Mouse (Mus musculus): ENCODE results near the gene Ugcg. TPM values are rescaled to one million over a fixed set of nuclear protein-coding genes. Genes with fewer than 3 reads are reported as not detected.

Ugcg gene
- polyA plus RNA-seq, 1 experiment, result 62.0 TPM

- Histone ChIP-seq H3K4me3 (replicated peaks; ENCODE audit: insufficient read depth, low read depth, low read length) (no peak overlapping the region), H3K4me1 (ENCODE audit: control insufficient read depth, insufficient read depth, low read length) (no peaks in the 10 kb centered on the region), H3K27me3 (ENCODE audit: control insufficient read depth, insufficient read depth, low read length) (no peaks in the 10 kb centered on the region), H3K27ac (ENCODE audit: insufficient read depth, low read length) (no peak overlapping the region)
- TF ChIP-seq CTCF (IDR thresholded peaks at IDR 0.05; ENCODE audit: borderline replicate concordance, insufficient read depth, low read depth, low read length) (no peak), POLR2A (IDR thresholded peaks at IDR 0.05; ENCODE audit: borderline replicate concordance, insufficient read depth, low read length) (no peak)
- no peak for DNase-seq
- 37% methylated on average over 6 of the region's 6 CpGs for WGBS
Measured at GRCm38 (mm10) chr4:59262156-59262555, 73.1 kb downstream of the Ugcg start.

- DNase-seq, result no peak
- no peaks in the 10 kb centered on the region for H3K4me1 ChIP-seq (ENCODE audit: control insufficient read depth, insufficient read depth, low read length)
- H3K27ac ChIP-seq (ENCODE audit: insufficient read depth, low read length), result no peak overlapping the region
- WGBS, result 93% methylated on average over 2 of the region's 2 CpGs
- TF ChIP-seq CTCF (IDR thresholded peaks at IDR 0.05; ENCODE audit: borderline replicate concordance, insufficient read depth, low read depth, low read length) (no peak), POLR2A (IDR thresholded peaks at IDR 0.05; ENCODE audit: borderline replicate concordance, insufficient read depth, low read length) (no peak)
- no peak overlapping the region for H3K4me3 ChIP-seq (replicated peaks; ENCODE audit: insufficient read depth, low read depth, low read length)
- no peaks in the 10 kb centered on the region for H3K27me3 ChIP-seq (ENCODE audit: control insufficient read depth, insufficient read depth, low read length)
Measured at GRCm38 (mm10) chr4:59263418-59263817, 74.4 kb downstream of the Ugcg start.

DNA sequence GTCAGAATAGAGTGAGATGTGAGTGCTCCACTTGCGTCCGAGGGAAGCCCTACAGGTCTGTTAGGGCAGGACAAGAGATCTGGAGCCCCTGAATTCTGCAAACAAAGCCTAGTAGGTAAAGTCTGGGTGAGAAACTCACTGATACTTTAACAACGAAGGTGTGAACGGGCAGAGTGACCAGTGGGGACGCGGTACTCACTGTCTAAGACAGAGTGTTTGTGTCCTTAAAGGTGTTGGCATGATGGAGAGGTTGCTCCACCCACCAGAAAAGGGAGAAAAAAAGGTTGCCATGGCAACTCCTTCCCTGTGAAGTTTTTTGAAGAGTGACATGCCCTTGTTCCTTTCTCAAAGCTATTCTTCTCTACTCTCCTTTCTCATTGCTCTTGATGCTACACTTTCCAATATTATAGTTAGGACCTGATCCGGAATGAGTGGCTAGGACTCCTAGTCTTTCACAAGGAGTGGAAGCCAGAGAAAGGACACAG lies 75.6 kb downstream of the Ugcg start:
- TF ChIP-seq POLR2A (IDR thresholded peaks at IDR 0.05; ENCODE audit: borderline replicate concordance, insufficient read depth, low read length), result no peak
- no peak for TF ChIP-seq CTCF (IDR thresholded peaks at IDR 0.05; ENCODE audit: borderline replicate concordance, insufficient read depth, low read depth, low read length)
- no peak overlapping the region for H3K4me3 ChIP-seq (replicated peaks; ENCODE audit: insufficient read depth, low read depth, low read length)
- H3K27ac ChIP-seq (ENCODE audit: insufficient read depth, low read length), result no peak overlapping the region
- no peak for DNase-seq
- WGBS, result 92% methylated on average over 7 of the region's 7 CpGs
- no peaks in the 10 kb centered on the region for H3K27me3 ChIP-seq (ENCODE audit: control insufficient read depth, insufficient read depth, low read length)
- no peaks in the 10 kb centered on the region for H3K4me1 ChIP-seq (ENCODE audit: control insufficient read depth, insufficient read depth, low read length)

DNA sequence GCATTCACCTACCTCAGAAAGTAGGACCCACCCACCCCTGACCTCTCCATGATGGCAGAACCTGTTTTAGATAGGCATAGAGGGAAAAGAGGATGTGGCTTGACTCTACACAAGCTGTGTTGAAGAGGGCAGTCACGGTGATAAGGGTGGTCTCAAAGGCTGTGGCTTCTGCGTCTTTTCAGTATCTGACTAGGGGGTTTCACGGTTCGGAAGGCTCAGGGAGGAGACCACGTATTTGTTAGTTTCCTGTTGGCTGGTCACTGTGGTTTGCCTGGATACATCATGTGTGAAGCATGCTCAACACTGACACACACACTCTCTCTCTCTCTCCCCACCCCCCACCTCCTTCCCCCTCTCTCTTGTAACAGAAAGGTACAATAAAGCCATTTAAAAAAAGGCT lies 76.1 kb downstream of the Ugcg start:
- no peaks in the 10 kb centered on the region for H3K4me1 ChIP-seq (ENCODE audit: control insufficient read depth, insufficient read depth, low read length)
- no peak overlapping the region for H3K27ac ChIP-seq (ENCODE audit: insufficient read depth, low read length)
- 57% methylated on average over 5 of the region's 5 CpGs for WGBS
- TF ChIP-seq CTCF (IDR thresholded peaks at IDR 0.05; ENCODE audit: borderline replicate concordance, insufficient read depth, low read depth, low read length) (no peak), POLR2A (IDR thresholded peaks at IDR 0.05; ENCODE audit: borderline replicate concordance, insufficient read depth, low read length) (no peak)
- no peak for DNase-seq
- no peaks in the 10 kb centered on the region for H3K27me3 ChIP-seq (ENCODE audit: control insufficient read depth, insufficient read depth, low read length)
- H3K4me3 ChIP-seq (replicated peaks; ENCODE audit: insufficient read depth, low read depth, low read length), result no peak overlapping the region

DNA sequence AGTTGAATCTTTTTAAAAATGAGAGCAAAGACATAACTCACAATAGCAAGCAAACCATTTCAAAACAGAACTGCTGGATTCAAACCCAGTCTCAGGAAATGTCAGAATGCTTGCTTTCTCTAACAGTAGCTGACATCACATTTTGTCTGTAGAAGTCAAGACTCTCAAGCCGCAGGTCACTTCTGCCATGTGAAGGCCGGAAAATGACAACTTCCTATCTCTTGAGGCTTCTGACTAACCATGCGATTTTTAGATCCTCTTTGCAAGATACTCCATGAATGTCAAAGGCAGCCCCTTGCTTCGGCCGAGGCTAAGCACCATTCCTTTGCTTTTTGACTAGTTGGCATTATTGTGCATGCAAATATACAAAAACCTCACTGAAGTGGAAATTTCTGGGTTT lies 76.6 kb downstream of the Ugcg start:
- H3K4me1 ChIP-seq (ENCODE audit: control insufficient read depth, insufficient read depth, low read length), result no peaks in the 10 kb centered on the region
- no peak for DNase-seq
- 95% methylated on average over 5 of the region's 5 CpGs for WGBS
- H3K4me3 ChIP-seq (replicated peaks; ENCODE audit: insufficient read depth, low read depth, low read length), result no peak overlapping the region
- H3K27me3 ChIP-seq (ENCODE audit: control insufficient read depth, insufficient read depth, low read length), result no peaks in the 10 kb centered on the region
- no peak overlapping the region for H3K27ac ChIP-seq (ENCODE audit: insufficient read depth, low read length)
- TF ChIP-seq POLR2A (IDR thresholded peaks at IDR 0.05; ENCODE audit: borderline replicate concordance, insufficient read depth, low read length), result no peak
- no peak for TF ChIP-seq CTCF (IDR thresholded peaks at IDR 0.05; ENCODE audit: borderline replicate concordance, insufficient read depth, low read depth, low read length)

Other genes with a start within 250 kb of the Ugcg start
- 8.1 and 9.0 TPM in 2 replicates for gene Zkscan16, start 245.6 kb upstream of the Ugcg start, polyA plus RNA-seq (2012; rRNA removed)
- 1.1 and 1.7 TPM in 2 replicates for gene Ptgr1, start 202.1 kb upstream of the Ugcg start, polyA plus RNA-seq (2012; rRNA removed)
- gene Dnajc25, start 194.2 kb upstream of the Ugcg start, polyA plus RNA-seq (2012; rRNA removed), result 3.1 and 3.7 TPM in 2 replicates
- gene Gm20503, start 186.0 kb upstream of the Ugcg start, polyA plus RNA-seq (2012; rRNA removed), result not detected in 2 replicates
- gene Gng10, start 154.2 kb upstream of the Ugcg start, polyA plus RNA-seq (2012; rRNA removed), result 24.5 and 26.2 TPM in 2 replicates
- gene AI481877, start 50.3 kb upstream of the Ugcg start, polyA plus RNA-seq (2012; rRNA removed), result not detected in 2 replicates
- 3.5 and 4.0 TPM in 2 replicates for gene Susd1, start 249.4 kb downstream of the Ugcg start, polyA plus RNA-seq (2012; rRNA removed)